Mouse (Mus musculus) embryo, embryonic 11 days (tissue): ENCODE measurements around the gene Rgs12.

Experiments
- DNase-seq: peaks from one replicate; pipeline ENCODE4 v3.0.0-alpha.2; 2015

The Rgs12 gene

DNA sequence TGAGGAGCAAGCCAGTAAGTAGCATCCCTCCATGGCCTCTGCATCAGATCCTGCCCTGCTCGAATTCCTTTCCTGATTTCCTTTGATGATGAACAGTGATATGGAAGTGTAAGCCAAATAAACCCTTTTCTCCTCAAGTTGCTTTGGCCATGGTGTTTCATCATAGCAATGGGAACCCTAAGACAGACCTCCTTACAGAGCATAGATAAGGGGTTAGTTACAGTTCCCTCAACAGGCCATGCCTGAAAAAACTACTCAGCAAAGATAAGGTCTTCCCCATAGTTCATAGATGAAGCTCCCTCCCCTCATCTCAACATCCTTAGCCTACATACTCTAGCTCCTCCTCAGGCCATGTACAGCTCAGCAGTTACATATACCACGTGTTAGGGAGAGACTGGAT, 35.7 kb downstream of the Rgs12 start:
- DNase-seq, result no peak

DNA sequence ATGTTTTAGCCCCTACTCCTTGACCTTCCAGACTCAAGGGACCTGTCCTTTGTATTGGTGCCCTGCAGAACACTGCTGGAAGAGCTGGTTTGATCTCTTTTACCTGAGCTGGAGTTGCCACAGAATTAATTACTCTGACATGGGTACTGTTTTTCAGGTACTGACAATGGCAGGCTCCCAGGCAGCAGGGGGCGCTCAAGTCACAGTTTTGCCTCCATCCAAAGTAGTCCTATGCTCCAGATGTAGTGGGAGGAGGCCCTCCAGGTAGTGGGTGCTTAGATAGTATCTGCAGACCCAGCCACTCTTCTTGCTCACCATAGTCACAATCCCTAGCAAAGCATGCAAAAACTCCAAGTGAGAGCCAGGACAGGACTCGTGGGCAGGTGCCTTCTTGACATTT, 36.6 kb downstream of the Rgs12 start:
- peak; percentile 65 for DNase-seq

DNA sequence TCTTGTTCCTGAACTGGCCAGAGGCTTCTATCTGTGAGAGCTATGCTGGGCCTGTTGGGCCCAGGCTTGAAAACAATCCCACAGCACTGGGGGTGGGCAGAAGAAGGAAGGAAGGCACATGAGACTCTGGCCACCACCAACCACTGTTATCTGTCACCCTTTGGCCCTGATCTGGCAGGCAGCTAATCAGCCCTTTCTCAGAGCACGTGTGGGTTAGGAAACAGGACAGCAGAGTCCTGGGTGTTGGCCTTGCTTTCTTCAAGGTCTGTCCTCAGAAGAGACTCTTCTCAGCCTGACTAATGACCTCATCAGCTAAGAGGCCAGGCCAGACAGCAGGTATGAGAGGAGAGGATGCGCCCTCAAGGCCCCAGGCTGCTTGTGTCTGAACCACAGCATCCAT, 38.2 kb downstream of the Rgs12 start:
- no peak for DNase-seq

DNA sequence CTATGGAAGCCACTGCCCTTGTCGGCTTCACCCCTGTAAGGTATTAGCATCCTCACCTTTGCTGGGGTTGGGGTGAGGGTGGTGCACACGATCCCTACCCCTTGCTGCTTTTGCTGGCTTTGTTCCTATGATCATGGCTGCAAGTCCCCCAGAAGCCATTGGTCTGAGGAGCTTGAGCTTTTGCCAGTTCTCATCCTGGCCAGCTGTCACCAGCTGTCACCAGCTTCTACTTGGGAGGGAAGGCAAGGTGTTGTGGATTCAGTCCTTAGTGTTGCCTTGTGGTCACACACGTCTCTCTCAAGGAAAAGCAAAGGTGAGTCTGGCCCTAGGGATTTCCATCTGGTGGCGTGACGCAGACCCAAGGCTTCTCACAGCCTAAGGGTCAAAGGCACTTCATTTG, 39.4 kb downstream of the Rgs12 start:
- no peak for DNase-seq

DNA sequence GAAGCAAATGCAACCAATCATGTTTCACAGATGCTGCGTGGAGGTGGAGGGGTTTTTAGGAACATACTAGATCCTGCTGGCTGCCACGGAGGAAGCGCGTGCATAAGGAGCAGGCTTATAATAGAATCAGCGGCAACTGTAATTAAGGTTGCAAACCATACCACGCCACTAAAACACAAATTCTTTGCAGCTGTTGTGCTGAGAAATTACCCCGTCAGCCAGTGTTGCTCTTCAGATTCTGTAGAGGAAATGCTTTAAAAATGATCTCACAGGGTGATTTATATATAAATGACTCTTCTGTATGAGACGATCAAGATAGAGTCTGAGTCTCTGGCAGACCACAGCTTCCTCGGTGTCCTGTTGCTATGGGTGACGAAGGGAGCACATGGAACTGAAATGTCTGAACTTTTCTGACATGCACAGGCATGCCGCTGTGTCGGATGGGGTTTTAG, 40.1 kb downstream of the Rgs12 start:
- DNase-seq, result peak; percentile 9

DNA sequence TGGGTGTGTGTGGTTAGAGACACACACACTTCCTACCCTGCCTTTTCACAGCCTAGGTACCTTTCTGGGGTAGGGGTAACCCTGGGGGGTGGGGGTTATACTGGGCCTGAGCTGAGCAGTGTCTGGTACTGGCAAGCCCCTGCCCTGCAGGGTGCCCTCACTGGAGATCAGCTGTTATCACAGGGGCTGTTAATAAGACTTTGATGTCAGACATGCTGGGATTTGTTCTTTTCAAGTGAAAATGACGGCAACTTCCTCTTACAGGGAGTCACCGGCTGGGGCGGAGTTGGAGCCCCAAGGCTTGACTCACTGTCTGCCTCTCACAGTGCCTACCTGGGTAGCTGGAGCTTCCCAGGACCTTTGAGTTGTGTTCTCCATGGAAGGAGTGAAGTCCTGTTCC, 49.5 kb downstream of the Rgs12 start:
- DNase-seq, result no peak

DNA sequence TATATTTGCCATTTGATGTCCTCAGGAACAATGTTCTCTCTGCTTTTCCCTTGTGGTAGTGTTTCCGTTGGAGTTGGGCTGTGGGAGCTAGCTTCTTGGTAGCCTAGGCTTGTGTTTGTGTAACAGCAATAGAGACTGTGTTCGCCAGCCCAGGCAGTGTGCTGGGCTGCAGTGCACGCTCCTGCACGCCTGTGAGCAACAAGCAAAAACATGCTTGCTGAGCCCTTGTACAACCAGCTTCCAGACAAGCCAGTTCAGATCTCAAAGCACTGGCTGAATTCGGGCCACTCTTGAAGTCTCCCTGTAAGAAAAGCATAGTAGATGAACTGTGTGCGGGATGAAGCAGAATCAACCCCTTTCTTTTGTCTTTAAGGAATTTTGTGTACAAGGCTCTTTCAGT, 50.0 kb downstream of the Rgs12 start:
- DNase-seq, result no peak

DNA sequence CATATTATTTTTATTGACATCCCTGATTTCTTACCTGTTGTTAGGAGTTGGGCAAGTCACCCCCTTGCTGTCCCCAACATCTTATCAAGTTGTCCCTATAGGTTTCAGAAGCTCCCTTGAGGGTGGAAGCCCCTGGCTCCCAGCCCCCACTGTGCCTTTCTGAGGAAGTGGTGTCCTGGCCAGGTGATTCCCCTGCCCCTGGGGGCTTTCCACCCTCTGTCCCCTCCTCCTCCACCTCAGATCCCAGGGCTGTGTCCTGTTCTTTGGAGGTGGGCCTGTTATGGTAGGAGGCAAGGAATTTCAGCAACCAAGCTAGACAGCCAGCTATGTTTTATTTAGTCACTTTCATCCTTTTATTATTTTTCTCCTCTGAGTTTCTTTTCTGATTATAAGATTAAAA, 51.1 kb downstream of the Rgs12 start:
- DNase-seq, result no peak

DNA sequence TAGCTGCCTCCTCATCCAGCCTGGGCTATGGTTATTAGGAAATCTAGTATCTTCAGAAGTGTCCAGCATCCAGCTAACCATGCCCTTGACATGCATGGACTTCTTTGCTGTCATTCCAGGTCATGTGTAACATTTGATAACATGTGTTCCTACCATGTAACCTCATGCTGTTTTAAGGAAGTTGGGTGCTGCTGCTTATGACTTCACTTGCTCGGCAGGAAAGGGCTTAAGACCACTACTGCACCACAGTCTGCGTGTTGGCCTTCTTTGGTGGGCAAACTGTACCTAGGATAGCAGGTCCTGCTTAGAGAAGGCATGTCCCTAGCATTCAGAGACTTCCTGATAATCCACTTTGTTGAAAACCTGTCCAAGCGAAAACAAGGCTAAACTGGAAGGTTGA, 51.9 kb downstream of the Rgs12 start:
- DNase-seq, result no peak

DNA sequence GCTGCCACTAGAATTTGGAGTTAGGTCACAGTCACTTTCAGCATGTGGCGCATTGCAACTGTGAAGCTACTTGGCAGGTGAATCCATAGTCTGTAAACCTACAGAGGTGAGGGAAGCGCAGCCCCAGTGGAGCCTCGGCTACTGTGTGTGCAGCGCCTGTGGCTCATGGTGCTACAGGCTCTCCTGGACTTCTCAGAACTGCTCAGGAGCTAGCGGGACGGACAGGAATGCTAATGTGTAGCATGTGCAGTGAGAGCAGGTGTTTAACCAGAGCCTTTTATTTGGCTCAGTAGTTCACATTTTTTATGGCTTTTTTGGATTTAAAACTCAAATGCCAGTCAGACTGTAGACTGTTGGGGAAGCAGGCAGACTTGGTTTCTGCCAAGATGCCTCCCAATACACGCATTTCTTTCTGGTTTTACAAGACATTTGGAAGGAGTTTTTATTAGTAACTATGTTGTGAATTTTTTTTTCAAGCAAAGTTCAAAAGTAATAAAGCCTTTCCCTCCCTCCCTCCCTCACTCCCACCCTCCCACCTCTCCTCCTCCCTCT, 54.4 kb downstream of the Rgs12 start:
- no peak for DNase-seq

DNA sequence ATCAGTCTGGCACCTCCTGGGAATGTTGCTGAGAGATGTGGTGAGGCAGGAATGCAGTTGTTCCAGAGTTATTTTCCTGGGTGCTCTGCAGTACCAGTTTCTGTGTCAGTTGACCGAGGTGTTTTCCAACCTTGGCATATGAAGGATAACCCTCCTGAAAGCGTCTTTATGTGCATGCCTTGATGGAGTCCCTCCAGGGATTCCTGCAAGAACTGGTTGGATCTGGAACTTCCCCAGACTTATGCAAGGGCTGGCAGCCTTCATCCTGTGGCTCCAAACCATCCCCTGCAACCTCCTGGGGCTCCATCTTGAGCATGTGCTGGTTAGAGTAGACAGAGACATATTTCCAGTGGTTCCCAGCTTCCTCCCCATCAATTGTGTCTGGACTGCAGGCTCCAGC, 55.5 kb downstream of the Rgs12 start:
- DNase-seq, result no peak

DNA sequence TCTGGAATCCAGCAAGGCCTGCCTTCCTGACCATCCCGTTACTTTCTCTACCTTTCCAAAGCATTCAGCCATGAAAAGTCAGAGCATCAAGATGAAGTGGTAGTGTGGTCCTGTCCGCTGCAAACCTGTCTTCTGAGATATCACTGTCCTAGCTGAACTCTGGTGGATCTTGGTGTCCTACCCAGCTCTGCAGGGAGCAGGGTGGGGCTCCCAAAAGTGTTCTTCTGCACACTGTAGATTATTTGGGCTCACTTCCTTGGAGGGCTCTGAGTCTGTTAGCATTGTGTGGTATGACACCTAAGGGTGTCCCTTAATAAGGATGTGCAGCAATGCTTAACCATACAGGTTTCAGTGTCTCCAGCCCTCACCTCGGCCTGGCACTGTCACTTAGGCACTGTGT, 56.4 kb downstream of the Rgs12 start:
- no peak for DNase-seq

DNA sequence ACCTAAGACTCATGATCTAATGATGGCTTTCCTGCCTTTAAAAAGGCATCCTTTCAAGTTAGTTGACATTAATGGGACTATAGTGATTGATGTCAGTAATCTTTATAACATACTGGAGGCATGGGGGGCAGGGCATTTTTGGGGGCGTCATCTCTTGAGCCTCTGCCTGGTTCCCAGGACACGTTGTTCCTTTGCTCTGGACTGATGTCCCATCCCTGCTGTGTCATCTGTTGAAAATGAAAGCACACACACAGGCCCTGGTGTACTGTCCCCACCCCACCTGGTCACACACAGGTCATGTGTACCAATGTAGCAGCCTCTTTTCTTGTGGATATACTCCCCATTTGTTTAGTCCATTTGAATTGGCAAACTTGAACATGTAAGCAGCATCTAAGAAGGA, 57.4 kb downstream of the Rgs12 start:
- no peak for DNase-seq

DNA sequence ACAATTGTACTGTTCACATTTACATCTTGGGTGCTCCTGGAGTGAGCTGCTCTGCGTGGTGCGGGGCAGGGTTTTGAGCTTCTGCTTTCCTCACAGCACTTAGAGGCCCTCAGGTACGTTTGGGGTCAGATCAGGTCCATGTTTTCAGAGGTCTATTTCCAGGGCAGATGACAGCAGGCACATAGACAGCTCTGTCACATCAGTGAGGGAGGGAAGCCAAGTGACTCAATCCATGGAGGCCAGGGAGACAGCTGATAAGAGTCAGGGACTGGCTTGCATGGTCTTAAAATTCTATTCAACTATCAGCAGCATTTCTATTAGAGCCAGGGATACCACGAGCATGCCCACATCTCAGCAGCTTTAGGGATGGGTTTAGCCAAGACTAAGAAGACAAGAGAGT, 59.9 kb downstream of the Rgs12 start:
- no peak for DNase-seq

DNA sequence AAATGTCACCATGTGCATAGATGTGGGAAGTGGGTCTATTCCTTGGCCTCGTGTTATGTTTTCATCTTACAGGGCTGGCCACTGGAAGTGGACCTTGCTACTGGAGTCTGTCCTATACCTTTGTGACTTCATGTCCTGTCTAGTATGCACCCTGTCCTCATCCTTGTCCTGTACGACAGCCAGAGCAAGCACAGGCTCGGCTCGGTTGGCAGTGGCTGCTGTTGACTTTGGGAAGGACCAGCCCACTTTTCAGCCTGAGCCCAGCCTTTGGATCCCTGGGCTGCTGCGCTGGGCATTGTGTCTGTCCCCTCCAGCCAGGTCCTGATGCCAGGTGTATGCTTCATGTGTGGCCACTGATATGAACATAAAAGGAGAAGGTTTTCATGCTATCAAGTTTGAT, 61.4 kb downstream of the Rgs12 start:
- no peak for DNase-seq

DNA sequence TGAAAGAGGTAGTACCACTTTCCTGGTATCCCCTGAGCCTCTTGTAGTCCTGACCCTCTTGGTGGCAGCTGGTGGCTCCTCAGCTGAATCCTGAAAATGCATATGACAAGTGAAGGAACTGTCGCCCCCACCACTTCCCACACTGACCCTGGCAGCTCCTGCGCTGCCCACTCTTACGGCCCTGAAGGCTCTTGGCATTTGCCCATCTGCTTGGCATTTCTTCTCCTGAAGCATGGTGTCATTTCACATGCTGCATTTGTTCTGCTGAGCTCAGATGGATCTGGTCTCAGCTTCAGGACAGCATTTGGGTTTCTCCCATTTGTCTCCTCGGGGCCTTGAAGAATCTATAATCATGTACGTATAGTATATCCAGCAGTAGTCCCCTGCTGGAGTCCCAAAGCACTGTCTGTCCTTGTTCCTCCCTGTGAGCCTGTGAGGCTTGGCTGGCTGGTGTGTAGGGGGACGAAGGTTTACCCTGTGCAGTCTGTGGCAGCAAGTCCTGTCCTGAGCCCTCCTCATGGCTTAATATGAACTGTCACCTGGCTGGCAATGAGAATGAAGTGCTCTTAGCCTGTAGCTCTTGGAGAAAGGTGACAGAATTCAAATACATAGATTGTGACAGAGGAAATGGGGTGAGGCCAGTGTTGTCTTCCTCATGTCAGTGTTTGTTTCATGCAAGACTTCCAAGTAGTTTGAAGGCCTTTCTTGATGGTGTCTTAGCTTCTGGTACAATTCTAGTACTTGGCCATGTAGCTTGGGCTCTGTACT, 62.1 kb downstream of the Rgs12 start:
- DNase-seq, result no peak

DNA sequence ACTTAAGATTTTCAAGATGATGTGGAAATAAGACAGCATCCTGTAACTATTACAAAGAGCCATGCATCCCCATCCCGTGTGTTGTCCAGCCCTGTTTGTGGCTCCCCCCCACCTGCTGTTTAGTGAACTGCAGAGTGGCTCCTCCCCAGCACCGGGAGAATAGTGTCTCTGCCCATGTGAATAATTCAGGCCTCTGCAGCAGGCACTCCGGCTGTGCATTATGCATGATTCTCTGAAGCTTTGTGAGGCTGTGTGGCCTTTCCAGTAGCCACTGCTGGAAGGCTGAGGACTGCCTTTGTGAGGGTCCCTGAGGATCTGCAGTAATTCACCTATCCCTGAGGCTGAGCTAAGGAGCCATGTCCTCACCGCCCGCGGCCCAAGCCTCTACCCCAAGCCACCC, 64.8 kb downstream of the Rgs12 start:
- peak; percentile 29 for DNase-seq

DNA sequence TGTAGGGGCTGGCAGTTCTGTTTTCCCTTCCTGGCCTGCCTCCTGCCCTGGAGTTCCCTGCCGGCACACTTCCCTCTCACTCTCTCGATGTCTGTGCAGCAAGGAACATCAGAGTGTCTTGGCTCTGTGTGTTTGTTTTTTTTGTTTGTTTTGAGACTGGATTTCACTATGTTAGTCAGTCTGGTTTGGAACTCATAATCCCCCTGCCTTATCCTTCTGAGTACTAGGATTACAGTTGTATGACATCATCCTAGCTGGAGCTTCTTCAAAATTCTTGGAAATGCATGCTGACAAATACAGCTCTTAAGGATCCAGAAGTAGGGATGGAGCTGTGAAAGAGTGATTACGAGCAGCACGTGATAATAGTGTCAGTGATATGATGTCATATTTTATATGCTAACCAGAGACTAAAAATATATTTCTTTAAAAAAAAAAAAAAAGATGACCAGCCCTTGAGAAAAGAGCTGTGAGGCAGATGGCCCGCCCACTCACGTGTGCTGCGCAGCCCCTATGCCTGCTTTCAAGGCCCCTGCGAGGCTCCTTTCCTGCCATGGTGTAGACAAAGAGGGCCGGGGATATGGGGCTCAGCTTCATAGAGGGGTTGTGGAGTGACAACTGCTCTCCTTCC, 70.5 kb downstream of the Rgs12 start:
- DNase-seq, result no peak

DNA sequence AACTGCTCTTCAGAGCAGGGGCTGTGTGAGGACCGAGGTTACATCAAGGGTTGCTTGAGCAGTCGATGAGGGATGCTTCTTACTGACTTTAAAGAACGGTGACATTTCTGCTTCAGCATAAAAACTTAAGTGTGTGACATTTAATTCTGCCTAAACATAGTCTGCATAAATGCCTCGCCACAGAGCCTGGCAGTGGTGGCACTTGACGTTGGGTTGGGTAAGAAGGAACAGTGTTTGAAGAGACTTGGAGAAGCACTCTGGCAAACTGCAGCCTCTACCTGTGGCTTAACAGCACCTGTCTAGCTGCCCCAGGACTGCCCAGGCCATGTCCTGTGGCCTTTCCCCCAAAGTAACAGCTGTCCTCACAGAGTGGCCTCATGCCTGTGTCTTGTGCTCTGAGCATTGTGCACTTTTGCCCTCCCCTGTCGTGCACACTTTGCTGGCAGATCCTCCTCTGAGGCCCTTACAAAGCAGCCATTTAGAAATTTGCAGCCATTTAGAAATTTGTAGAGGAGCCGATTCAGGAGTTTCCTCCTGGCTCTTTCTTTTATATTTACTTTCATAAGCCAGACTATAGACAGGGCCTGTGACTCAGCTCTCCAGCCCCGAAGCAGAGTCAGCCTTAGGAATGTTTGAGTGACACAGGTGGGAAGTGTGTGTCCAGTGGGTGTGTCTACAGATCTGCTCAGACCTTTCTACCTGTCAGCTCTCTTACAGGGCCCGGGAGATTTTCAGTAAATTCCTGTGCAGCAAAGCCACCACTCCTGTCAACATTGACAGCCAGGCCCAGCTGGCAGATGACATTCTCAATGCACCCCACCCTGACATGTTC, 71.4 kb downstream of the Rgs12 start:
- DNase-seq, result no peak

DNA sequence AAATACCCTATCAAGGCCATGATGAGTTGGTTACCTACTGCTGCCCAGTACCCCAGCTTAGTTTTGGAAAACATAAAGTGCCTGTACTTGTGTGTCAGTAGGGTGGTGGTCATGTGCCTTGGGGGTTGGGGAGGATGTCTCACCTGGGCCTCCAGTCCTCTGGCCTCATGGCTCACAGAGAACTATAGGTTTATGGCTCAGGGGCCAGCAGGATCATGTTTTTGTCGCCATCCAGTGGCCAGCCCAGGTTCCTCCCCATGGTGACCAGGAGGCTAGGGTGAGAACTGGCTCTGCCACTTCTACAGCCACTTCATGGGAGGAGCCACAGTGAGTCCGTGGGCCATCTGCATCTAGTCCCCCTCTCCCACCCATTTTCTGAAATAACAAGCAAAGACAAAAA, 75.7 kb downstream of the Rgs12 start:
- peak; percentile 62 for DNase-seq

DNA sequence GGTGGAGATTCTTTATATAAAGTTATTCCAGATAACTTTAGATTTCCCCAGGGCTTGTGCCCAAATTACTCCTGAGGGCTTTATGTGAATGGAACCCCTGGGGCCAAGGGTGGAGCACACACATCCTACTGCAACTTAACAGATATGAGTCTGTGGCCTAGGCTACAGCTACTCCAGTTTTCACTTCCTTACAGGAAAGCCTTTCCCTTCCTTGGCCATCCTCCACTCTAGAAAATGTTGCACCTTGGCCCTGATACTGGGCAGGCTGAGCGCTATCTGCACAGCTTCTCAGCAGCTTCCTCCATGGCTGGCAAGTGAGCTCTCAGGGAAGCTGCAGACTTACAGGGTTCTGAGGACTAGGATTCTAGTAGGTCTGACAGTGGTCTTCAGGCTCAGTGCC, 80.1 kb downstream of the Rgs12 start:
- no peak for DNase-seq

DNA sequence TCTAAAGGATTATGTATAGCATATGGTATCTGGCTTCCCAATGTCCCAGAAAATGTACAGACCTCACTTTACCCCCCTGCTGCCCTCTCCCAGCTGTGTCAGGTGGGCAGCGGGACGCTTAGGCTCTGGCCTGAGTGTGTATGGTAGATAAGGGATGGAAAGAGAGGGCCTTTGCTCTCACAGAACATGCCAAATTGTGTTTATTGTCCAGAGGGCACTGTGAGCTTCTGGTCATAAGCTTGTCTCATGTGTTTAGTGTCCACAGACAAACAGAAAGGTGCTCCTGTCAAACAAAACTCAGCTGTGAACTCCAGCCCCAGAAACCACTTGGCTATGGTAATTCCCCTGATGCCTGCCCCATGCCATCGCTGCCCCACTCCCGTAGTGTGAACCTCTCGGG, 80.5 kb downstream of the Rgs12 start:
- no peak for DNase-seq

DNA sequence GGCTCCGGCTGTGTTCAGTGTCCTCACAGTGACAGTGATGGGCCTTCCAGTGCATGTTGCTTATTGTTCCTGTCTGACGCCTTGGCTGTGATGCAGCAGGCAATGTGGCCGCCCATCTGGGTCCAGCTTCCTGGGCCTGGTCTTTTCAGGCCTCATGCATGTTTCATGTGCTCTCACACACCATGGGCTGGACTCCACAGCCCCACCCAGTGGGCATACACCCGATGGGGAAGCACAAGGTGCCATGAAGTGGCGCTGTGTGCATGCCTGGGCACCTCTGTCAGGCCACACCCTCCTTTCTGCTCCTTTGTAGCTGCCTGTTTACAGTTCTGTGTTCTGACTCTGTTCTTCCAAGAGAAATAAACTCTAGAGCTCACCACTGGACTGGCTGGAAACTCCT, 83.8 kb downstream of the Rgs12 start:
- peak; percentile 28 for DNase-seq

DNA sequence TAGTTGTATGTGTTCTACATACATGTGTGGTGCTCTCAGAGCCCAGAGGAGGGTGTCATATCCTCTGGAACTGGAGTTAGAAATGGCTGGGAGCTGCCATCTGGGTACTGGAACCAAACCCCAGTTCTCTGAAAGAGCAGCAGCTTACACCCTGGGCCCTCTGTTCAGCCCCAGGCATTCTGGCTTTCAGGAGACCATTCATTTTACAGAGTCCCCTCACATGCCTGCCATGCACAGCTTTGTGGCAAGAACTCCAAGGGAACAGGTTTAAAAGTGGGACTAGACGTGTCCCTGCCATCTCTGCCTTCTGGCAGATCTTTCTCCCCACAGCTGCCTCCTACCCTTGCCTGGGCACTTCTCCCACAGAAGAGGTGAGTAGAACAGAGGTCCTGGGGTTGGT, 84.4 kb downstream of the Rgs12 start:
- no peak for DNase-seq
